Mouse (Mus musculus) limb, embryonic 14.5 days (tissue): ENCODE measurements around the gene Rubcn. TPM values are rescaled to one million over a fixed set of nuclear protein-coding genes. Genes with fewer than 3 reads are reported as not detected.

Source experiments
- ATAC-seq: fragments of 200-750 bp; cut with Nextera tagmentation; 2 replicates; pipeline ENCODE4 v1.8.0; 2017; ENCODE audit warnings: low read depth, moderate number of reproducible peaks, moderate TSS enrichment; ENCODE audit not compliant: low FRiP score
- DNase-seq: peaks from one replicate; pipeline ENCODE4 v3.0.0-alpha.2; 2015; ENCODE audit warnings: low spot score
- H3K27ac ChIP-seq: fragments of 300-500 bp; sonication (generic); replicated peaks from 2 replicates; pipeline ENCODE4 v1.5.1; 2014; ENCODE audit warnings: low read depth, mild to moderate bottlenecking, low read length, moderate library complexity, mixed read lengths
- H3K27me3 ChIP-seq: fragments of 300-500 bp; sonication (generic); 2 replicates; pipeline ENCODE4 v1.6.1; 2014; ENCODE audit warnings: low read length, mixed read lengths; ENCODE audit not compliant: control insufficient read depth, insufficient read depth
- H3K36me3 ChIP-seq: fragments of 300-500 bp; sonication (generic); 2 replicates; pipeline ENCODE4 v1.6.1; 2014; ENCODE audit warnings: mild to moderate bottlenecking, low read length, moderate library complexity, mixed read lengths; ENCODE audit not compliant: control insufficient read depth, insufficient read depth
- H3K4me1 ChIP-seq: fragments of 300-500 bp; sonication (generic); 2 replicates; pipeline ENCODE4 v1.6.1; 2014; ENCODE audit warnings: antibody characterized with exemption, low read length, mixed read lengths; ENCODE audit not compliant: control insufficient read depth, insufficient read depth
- H3K4me2 ChIP-seq: fragments of 300-500 bp; sonication (generic); replicated peaks from 2 replicates; pipeline ENCODE4 v1.6.1; 2014; ENCODE audit warnings: low read depth, mild to moderate bottlenecking, low read length, moderate library complexity; ENCODE audit not compliant: severe bottlenecking
- H3K4me3 ChIP-seq: fragments of 300-500 bp; sonication (generic); replicated peaks from 2 replicates; pipeline ENCODE4 v1.5.1; 2014; ENCODE audit warnings: low read length
- H3K9ac ChIP-seq: fragments of 300-500 bp; sonication (generic); 2 replicates; pipeline ENCODE4 v1.6.1; 2014; ENCODE audit warnings: mild to moderate bottlenecking, low read depth, low read length, moderate library complexity; ENCODE audit not compliant: severe bottlenecking
- H3K9me3 ChIP-seq: fragments of 300-500 bp; sonication (generic); 2 replicates; pipeline ENCODE4 v1.6.1; 2016; ENCODE audit warnings: low read length; ENCODE audit not compliant: control insufficient read depth
- POLR2A ChIP-seq: fragments of 200-500 bp; IDR thresholded peaks from 2 replicates; pipeline ENCODE4 v1.8.0; 2012; ENCODE audit warnings: inconsistent platforms, mild to moderate bottlenecking, moderate library complexity, borderline replicate concordance; ENCODE audit not compliant: insufficient read depth, insufficient read length; ENCODE audit errors: extremely low read depth
- WGBS: fragments of 180-500 bp; shearing (Covaris S2); extraction: QIAGEN DNeasy Blood & Tissue Kit; methylation state at CpG from one replicate; pipeline ENCODE4 v1.1.7; 2014; 5-methylcytosine and 5-hydroxymethylcytosine counted together
- polyA plus RNA-seq, 2 experiments: library from polyadenylated mRNA; depleted of rRNA in 1 of 2; stranded (reverse) in 1 of 2; unstranded in 1 of 2; fragments of >200 nt; fragmentation: Nextera tagmentation in 1 of 2; extraction: Ambion mirVana in 1 of 2; gene quantifications; 2 replicates each; pipeline versions ENCODE4 v1.2.1 to v1.2.3; 2012 to 2014

Gene Rubcn
- polyA plus RNA-seq, 2 experiments = 19.6 to 35.7 TPM

DNA sequence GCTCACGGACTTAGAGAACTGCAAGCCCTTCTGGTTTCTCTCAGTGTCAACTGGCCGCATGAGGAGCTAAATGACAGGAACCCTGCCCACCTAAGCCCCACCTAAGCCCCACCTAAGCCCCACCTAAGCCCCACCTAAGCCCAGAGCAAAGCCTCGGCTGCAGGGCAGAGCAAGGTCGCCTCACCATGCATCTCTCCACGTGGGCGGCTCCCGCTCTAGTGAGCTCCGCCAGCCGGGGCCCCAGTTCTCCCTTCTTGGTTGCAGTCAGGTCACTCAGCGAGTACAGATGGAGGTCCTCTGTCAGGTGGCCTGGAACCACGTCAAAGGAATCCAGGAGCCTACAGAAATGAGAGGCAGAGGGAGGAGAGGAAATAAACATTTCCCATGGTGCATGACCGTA is 52.2 kb downstream of the Rubcn start:
- TF ChIP-seq POLR2A = no peak
- Histone ChIP-seq H3K9me3 (no peaks in the 10 kb centered on the region), H3K4me2 (no peak overlapping the region), H3K27me3 (no peaks in the 10 kb centered on the region), H3K4me3 (no peak overlapping the region), H3K9ac (no peak overlapping the region), H3K27ac (no peak overlapping the region), H3K36me3 (peaks cover 70% of the 10 kb centered on the region), H3K4me1 (no peaks in the 10 kb centered on the region)
- ATAC-seq (no peak), DNase-seq (no peak)
- WGBS = 70% methylated on average over 12 of the region's 12 CpGs

DNA sequence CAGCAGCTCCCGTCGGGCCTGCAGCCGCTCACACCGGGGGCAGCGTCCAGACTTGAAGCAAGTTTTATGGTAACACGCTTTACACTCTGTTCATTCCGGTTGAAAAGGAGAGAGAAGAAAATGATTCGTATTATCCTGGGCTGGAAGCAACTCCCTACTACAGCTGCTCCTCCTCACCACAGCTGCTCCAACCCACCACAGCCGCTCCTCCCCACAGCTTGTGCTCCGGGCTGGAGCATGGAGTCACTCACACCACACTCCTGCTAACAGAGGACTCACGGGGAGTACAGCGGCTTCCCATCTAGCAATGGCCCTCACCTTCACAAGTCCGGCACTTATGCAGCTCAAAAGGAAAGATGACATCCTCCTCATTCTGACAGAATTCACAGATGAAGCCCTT is 53.5 kb downstream of the Rubcn start:
- peaks cover 66% of the 10 kb centered on the region for H3K36me3 ChIP-seq
- DNase-seq = no peak
- no peaks in the 10 kb centered on the region for H3K27me3 ChIP-seq
- H3K27ac ChIP-seq = no peak overlapping the region
- no peak overlapping the region for H3K9ac ChIP-seq
- H3K4me1 ChIP-seq = no peaks in the 10 kb centered on the region
- ATAC-seq = no peak
- WGBS = 86% methylated on average over 13 of the region's 13 CpGs
- H3K4me3 ChIP-seq = no peak overlapping the region
- no peak overlapping the region for H3K4me2 ChIP-seq
- H3K9me3 ChIP-seq = no peaks in the 10 kb centered on the region
- no peak for TF ChIP-seq POLR2A

DNA sequence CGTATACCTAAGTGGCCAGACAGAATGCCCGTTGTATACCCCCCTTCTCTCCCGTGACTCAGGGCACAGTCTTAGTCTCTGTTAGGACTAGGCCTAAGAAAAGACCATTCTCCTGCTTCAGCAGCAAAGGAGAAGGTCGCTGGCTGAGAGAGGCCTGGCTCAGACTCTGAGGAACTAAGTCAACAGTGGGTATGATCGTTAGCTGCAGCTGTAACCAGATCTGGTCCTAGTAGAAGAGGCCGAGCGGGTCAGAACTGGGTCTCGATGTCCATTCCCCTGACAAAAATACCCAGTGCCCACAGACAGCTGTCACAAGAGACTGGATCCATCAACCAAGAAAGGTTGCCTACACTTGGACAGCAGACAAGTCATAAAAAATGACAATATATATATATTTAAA is 54.1 kb downstream of the Rubcn start:
- DNase-seq (no peak), ATAC-seq (no peak)
- no peak for TF ChIP-seq POLR2A
- H3K9ac ChIP-seq = no peak overlapping the region
- H3K4me1 ChIP-seq = no peaks in the 10 kb centered on the region
- WGBS = 80% methylated on average over 8 of the region's 8 CpGs
- no peak overlapping the region for H3K4me2 ChIP-seq
- H3K27ac ChIP-seq = no peak overlapping the region
- H3K4me3 ChIP-seq = no peak overlapping the region
- H3K9me3 ChIP-seq = no peaks in the 10 kb centered on the region
- no peaks in the 10 kb centered on the region for H3K27me3 ChIP-seq
- H3K36me3 ChIP-seq = peaks cover 60% of the 10 kb centered on the region

DNA sequence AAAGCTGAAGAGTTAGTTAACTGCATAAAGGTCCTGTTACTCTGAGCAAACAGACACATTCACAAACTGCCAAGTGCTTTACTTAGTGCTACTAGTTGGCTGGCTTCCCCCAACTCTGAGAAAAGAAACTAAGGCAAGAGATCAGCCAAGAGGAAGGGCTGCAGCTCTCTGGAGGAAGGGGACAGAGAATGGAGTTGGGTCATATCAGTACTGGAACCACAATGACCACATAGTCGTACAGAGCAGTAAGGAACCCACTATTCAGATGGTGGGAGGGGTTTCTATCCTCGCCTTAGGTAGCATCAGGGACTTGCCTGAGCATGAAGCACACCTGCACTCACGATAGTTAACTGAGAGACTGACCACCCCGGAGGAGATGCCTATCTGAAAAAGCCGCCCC is 54.7 kb downstream of the Rubcn start:
- ATAC-seq (no peak), DNase-seq (no peak)
- no peak for TF ChIP-seq POLR2A
- Histone ChIP-seq H3K27ac (no peak overlapping the region), H3K4me3 (no peak overlapping the region), H3K9me3 (no peaks in the 10 kb centered on the region), H3K4me1 (no peaks in the 10 kb centered on the region), H3K4me2 (no peak overlapping the region), H3K36me3 (peaks cover 54% of the 10 kb centered on the region), H3K9ac (no peak overlapping the region), H3K27me3 (no peaks in the 10 kb centered on the region)
- 80% methylated on average over 5 of the region's 5 CpGs for WGBS

DNA sequence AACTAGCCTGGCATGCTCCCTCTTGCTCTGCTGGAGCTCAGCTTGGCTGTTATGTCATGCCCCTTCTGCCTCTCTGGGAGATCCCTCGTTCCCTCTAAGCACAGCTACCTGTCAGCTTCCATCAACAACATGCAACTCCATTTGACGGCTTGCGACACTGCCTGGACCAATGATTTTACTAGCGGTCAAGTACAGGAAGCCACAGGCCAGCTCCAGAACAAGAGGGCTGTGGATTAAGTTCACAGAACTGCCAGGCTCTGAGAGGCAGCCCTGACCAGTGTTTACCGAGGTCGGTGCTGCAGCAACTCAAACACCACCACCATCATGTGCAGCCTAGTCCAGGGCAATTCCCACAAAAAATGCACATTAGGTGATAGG is 55.1 kb downstream of the Rubcn start:
- no peak for TF ChIP-seq POLR2A
- no peak for DNase-seq
- no peak for ATAC-seq
- H3K9me3 ChIP-seq = no peaks in the 10 kb centered on the region
- H3K27me3 ChIP-seq = no peaks in the 10 kb centered on the region
- H3K27ac ChIP-seq = no peak overlapping the region
- 80% methylated on average over 6 of the region's 6 CpGs for WGBS
- H3K4me2 ChIP-seq = no peak overlapping the region
- no peaks in the 10 kb centered on the region for H3K4me1 ChIP-seq
- H3K9ac ChIP-seq = no peak overlapping the region
- H3K36me3 ChIP-seq = peaks cover 51% of the 10 kb centered on the region
- H3K4me3 ChIP-seq = no peak overlapping the region
